Mouse (Mus musculus) frontal cortex, postnatal 10 days (tissue): ENCODE data around the gene Lrrc75b.
A peak's percentile ranks its signal among the peaks of the same experiment; 100 is the strongest.
"Not testable (repeated sequence)": the region's sequence is repeated elsewhere in the genome, so short reads cannot be mapped to it uniquely, and the experiment has no call there.

Source experiments
- DNase-seq, 2 experiments: peaks; one replicate each; pipeline ENCODE4 v3.0.0; 2022; ENCODE audit warnings: low spot score in 2 of 2, mixed read lengths in 1 of 2

Gene Lrrc75b

GRCm38 (mm10) chr10:75568029-75568428 lies 7.9 kb upstream of the Lrrc75b start:
- DNase-seq = no peak

- DNase-seq = not testable (repeated sequence)
These were observed 6.6 kb upstream of the Lrrc75b start for GRCm38 (mm10) chr10:75566765-75567164.

GRCm38 (mm10) chr10:75566321-75566720 lies 6.2 kb upstream of the Lrrc75b start:
- DNase-seq = no peak

- DNase-seq = no peak
These were observed 5.8 kb upstream of the Lrrc75b start for GRCm38 (mm10) chr10:75565906-75566305.

- DNase-seq = no peak
These were observed 5.3 kb upstream of the Lrrc75b start for GRCm38 (mm10) chr10:75565436-75565835.

GRCm38 (mm10) chr10:75564687-75565265 lies 4.6 kb upstream of the Lrrc75b start:
- DNase-seq = no peak

GRCm38 (mm10) chr10:75562596-75562995 lies 2.5 kb upstream of the Lrrc75b start:
- no peak for DNase-seq

GRCm38 (mm10) chr10:75561071-75561654 lies 1.0 kb upstream of the Lrrc75b start, which contains the start of gene Ggt1:
Gene Ggt1 (plus strand): TSS chr10:75561604.
- DNase-seq = no peak

GRCm38 (mm10) chr10:75560549-75560899 lies 394 bp upstream of the Lrrc75b start:
- DNase-seq = no peak

- no peak for DNase-seq
These were observed 972 bp downstream of the Lrrc75b start for GRCm38 (mm10) chr10:75559041-75559675.

GRCm38 (mm10) chr10:75558515-75558914 lies 1.6 kb downstream of the Lrrc75b start:
- peak in 1 of 2 experiments; percentile 36 for DNase-seq

GRCm38 (mm10) chr10:75556026-75556425 lies 4.1 kb downstream of the Lrrc75b start:
- DNase-seq = peak; percentile 71 to 83

- DNase-seq = no peak
These were observed 4.6 kb downstream of the Lrrc75b start for GRCm38 (mm10) chr10:75555557-75555956.

- no peak for DNase-seq
These were observed 6.0 kb downstream of the Lrrc75b start for GRCm38 (mm10) chr10:75554090-75554489.

GRCm38 (mm10) chr10:75552701-75553450 lies 7.3 kb downstream of the Lrrc75b start:
- no peak for DNase-seq

- no peak for DNase-seq
These were observed 8.0 kb downstream of the Lrrc75b start for GRCm38 (mm10) chr10:75552106-75552505.

GRCm38 (mm10) chr10:75551175-75551574 lies 9.0 kb downstream of the Lrrc75b start:
- DNase-seq = no peak

- no peak for DNase-seq
These were observed 10.2 kb downstream of the Lrrc75b start for GRCm38 (mm10) chr10:75549886-75550285.

GRCm38 (mm10) chr10:75548486-75548885 lies 11.6 kb downstream of the Lrrc75b start:
- DNase-seq = no peak

GRCm38 (mm10) chr10:75547901-75548300 lies 12.2 kb downstream of the Lrrc75b start:
- no peak for DNase-seq

- DNase-seq = no peak
These were observed 24.0 kb downstream of the Lrrc75b start for GRCm38 (mm10) chr10:75536123-75536522.

- DNase-seq = no peak
These were observed 24.7 kb downstream of the Lrrc75b start for GRCm38 (mm10) chr10:75535423-75535822.

GRCm38 (mm10) chr10:75534934-75535333 lies 25.2 kb downstream of the Lrrc75b start:
- no peak for DNase-seq
